Mouse (Mus musculus) adrenal gland, adult 18-20 months (tissue): Measurements from ENCODE around the gene Rwdd2b. TPM values are rescaled to one million over a fixed set of nuclear protein-coding genes. Genes with fewer than 3 reads are reported as not detected.

Experiments
- DNase-seq, 2 experiments: peaks; one replicate each; pipeline ENCODE4 v3.0.0; 2021 to 2022; ENCODE audit warnings: low spot score in 2 of 2
- total RNA-seq, 2 experiments: library from RNA; stranded (reverse); gene quantifications; 1 replicate in 1 of 2; 2 replicates in 1 of 2; pipeline ENCODE4 v1.2.3; 2021

The Rwdd2b gene
- total RNA-seq, 2 experiments from 2014 or later, result 4.2 to 5.4 TPM

GRCm38 (mm10) chr16:87427516-87427915 is 12.9 kb downstream of the Rwdd2b start:
- DNase-seq, result no peak

- no peak for DNase-seq
Observed at GRCm38 (mm10) chr16:87420662-87421061, 19.7 kb downstream of the Rwdd2b start.

- DNase-seq, result no peak
Observed at GRCm38 (mm10) chr16:87405001-87405400, 35.4 kb downstream of the Rwdd2b start.

GRCm38 (mm10) chr16:87393813-87394548 is 46.4 kb downstream of the Rwdd2b start:
- DNase-seq, result peak; percentile 41 to 49

- no peak for DNase-seq
Observed at GRCm38 (mm10) chr16:87387444-87387977, 52.9 kb downstream of the Rwdd2b start.

- no peak for DNase-seq
Observed at GRCm38 (mm10) chr16:87384366-87384765, 56.0 kb downstream of the Rwdd2b start.

Other genes starting within 250 kb of the Rwdd2b start
- gene N6amt1, start 86.4 kb downstream of the Rwdd2b start, total RNA-seq, result 10 to 100 TPM; 15.7 to 19.7 TPM
- gene Ltn1, start 8.0 kb downstream of the Rwdd2b start, total RNA-seq, result 10 to 100 TPM; 27.3 to 33.2 TPM
- 10 to 100 TPM; 79.1 to 84.4 TPM for gene Usp16, start 14.1 kb upstream of the Rwdd2b start, total RNA-seq
- 100 to 1,000 TPM; 220 to 229 TPM for gene Cct8, start 55.3 kb upstream of the Rwdd2b start, total RNA-seq
- 1 to 10 TPM in 1 of 2 experiments, under 1 TPM in 1; 0.50 to 1.7 TPM for gene Map3k7cl, start 112.8 kb upstream of the Rwdd2b start, total RNA-seq